Mouse (Mus musculus): ENCODE data around the gene Crim1. TPM values are rescaled to one million over a fixed set of nuclear protein-coding genes. Genes with fewer than 3 reads are reported as not detected.

Gene Crim1
- polyA plus RNA-seq, 1 experiment = 7.1 TPM

- Histone ChIP-seq H3ac (ENCODE audit: control insufficient read depth, insufficient read length, low read depth) (no peak overlapping the region), H3K79me2 (ENCODE audit: control insufficient read depth, insufficient read depth) (peaks cover 7% of the 10 kb centered on the region), H3K79me3 (ENCODE audit: low read depth) (peaks cover 2% of the 10 kb centered on the region), H3K36me3 (ENCODE audit: control insufficient read depth, insufficient read depth) (peaks cover 3% of the 10 kb centered on the region), H3K27me3 (ENCODE audit: control insufficient read depth, insufficient read depth, insufficient read length) (no peaks in the 10 kb centered on the region), H3K4me3 (ENCODE audit: insufficient read depth, poor library complexity, severe bottlenecking) (no peak overlapping the region)
- TF ChIP-seq USF1 (IDR thresholded peaks at IDR 0.05; ENCODE audit: low read depth) (no peak), CEBPB (IDR thresholded peaks at IDR 0.05; ENCODE audit: low read depth) (no peak), MYOD1 (IDR thresholded peaks at IDR 0.05; ENCODE audit: control insufficient read depth, insufficient read length, low read depth) (no peak), CTCF (IDR thresholded peaks at IDR 0.05; ENCODE audit: control insufficient read depth, insufficient read depth, insufficient read length) (no peak), FOSL1 (IDR thresholded peaks at IDR 0.05; ENCODE audit: insufficient read depth, low read length, poor library complexity, severe bottlenecking) (no peak), MAX (IDR thresholded peaks at IDR 0.05) (no peak), MYOG (IDR thresholded peaks at IDR 0.05; ENCODE audit: control insufficient read depth, extremely low read depth, insufficient read length) (no peak)
Measured at GRCm38 (mm10) chr17:78241238-78241637, 41.2 kb downstream of the Crim1 start.

DNA sequence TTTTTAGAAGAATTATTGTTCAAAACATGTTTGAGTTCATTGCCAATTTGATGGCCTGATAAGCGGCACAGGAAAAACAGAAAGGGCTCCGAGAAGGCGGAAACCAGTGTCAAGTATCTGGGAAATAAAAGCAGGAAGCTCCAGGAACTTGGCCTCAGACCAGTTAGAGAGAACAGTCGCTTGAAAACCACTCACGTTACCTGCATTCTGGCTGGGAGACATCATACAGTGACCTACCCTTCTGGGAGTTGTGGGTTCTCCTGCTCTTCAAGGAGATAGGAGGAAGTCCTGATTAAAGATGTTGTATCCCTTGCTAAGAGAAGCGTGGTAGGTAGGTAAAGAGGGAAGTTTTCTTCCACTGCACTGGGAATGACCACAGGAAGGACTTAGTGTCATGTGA lies 44.7 kb downstream of the Crim1 start:
- Histone ChIP-seq H3ac (ENCODE audit: control insufficient read depth, insufficient read length, low read depth) (no peak overlapping the region), H3K36me3 (ENCODE audit: control insufficient read depth, insufficient read depth) (no peaks in the 10 kb centered on the region), H3K4me3 (ENCODE audit: insufficient read depth, poor library complexity, severe bottlenecking) (no peak overlapping the region), H3K79me3 (ENCODE audit: low read depth) (peaks cover 2% of the 10 kb centered on the region), H3K27me3 (ENCODE audit: control insufficient read depth, insufficient read depth, insufficient read length) (no peaks in the 10 kb centered on the region), H3K79me2 (ENCODE audit: control insufficient read depth, insufficient read depth) (peaks cover 10% of the 10 kb centered on the region)
- TF ChIP-seq MYOG (IDR thresholded peaks at IDR 0.05; ENCODE audit: control insufficient read depth, extremely low read depth, insufficient read length) (no peak), CTCF (IDR thresholded peaks at IDR 0.05; ENCODE audit: control insufficient read depth, insufficient read depth, insufficient read length) (no peak), MYOD1 (IDR thresholded peaks at IDR 0.05; ENCODE audit: control insufficient read depth, insufficient read length, low read depth) (no peak), CEBPB (IDR thresholded peaks at IDR 0.05; ENCODE audit: low read depth) (no peak), MAX (IDR thresholded peaks at IDR 0.05) (no peak), FOSL1 (IDR thresholded peaks at IDR 0.05; ENCODE audit: insufficient read depth, low read length, poor library complexity, severe bottlenecking) (no peak), USF1 (IDR thresholded peaks at IDR 0.05; ENCODE audit: low read depth) (no peak)

GRCm38 (mm10) chr17:78245444-78245843 lies 45.4 kb downstream of the Crim1 start:
- Histone ChIP-seq H3K4me3 (ENCODE audit: insufficient read depth, poor library complexity, severe bottlenecking) (no peak overlapping the region), H3K79me2 (ENCODE audit: control insufficient read depth, insufficient read depth) (peaks cover 15% of the 10 kb centered on the region), H3ac (ENCODE audit: control insufficient read depth, insufficient read length, low read depth) (no peak overlapping the region), H3K36me3 (ENCODE audit: control insufficient read depth, insufficient read depth) (no peaks in the 10 kb centered on the region), H3K79me3 (ENCODE audit: low read depth) (peaks cover 2% of the 10 kb centered on the region), H3K27me3 (ENCODE audit: control insufficient read depth, insufficient read depth, insufficient read length) (no peaks in the 10 kb centered on the region)
- TF ChIP-seq CTCF (IDR thresholded peaks at IDR 0.05; ENCODE audit: control insufficient read depth, insufficient read depth, insufficient read length) = no peak
- no peak for TF ChIP-seq USF1 (IDR thresholded peaks at IDR 0.05; ENCODE audit: low read depth)
- no peak for TF ChIP-seq MYOG (IDR thresholded peaks at IDR 0.05; ENCODE audit: control insufficient read depth, extremely low read depth, insufficient read length)
- no peak for TF ChIP-seq MYOD1 (IDR thresholded peaks at IDR 0.05; ENCODE audit: control insufficient read depth, insufficient read length, low read depth)
- TF ChIP-seq FOSL1 (IDR thresholded peaks at IDR 0.05; ENCODE audit: insufficient read depth, low read length, poor library complexity, severe bottlenecking) = no peak
- no peak for TF ChIP-seq MAX (IDR thresholded peaks at IDR 0.05)
- TF ChIP-seq CEBPB (IDR thresholded peaks at IDR 0.05; ENCODE audit: low read depth) = no peak

DNA sequence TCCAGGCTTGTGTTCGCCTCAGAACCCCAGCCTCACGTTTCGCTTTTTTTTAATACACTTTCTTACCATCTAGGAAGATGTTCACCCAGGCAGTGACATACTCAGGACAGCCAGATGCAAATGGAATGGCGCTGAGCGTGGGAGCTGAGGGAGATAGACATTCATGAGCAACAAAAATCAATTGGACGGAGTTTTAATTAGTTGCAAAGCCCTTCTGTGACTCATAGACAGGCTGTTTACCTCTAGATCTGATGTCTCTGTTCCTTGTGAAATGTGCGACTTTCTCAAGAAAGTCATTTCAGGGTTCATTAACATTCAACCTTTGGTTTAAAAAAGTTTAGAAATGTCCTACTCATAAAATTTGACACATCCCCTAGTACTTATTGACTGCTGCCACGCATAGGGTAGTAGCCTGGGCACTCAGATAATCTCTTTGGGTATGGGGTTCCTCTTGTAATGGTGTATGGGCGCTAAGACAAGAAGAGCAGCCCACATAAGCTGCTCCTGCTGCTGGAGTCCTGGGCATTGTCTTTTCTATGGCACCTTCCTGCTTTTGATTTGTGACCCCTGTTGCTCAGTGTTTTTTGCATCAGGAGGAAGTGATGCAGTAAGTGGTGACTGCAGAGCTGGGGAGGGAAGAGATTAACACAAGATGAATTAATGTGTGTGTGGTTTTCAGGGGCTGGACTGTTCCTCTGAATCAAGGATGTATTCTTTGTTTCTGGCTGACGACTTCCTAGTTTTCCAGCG lies 46.8 kb downstream of the Crim1 start:
- TF ChIP-seq FOSL1 (IDR thresholded peaks at IDR 0.05; ENCODE audit: insufficient read depth, low read length, poor library complexity, severe bottlenecking) = no peak
- no peak for TF ChIP-seq USF1 (IDR thresholded peaks at IDR 0.05; ENCODE audit: low read depth)
- TF ChIP-seq MYOG (IDR thresholded peaks at IDR 0.05; ENCODE audit: control insufficient read depth, extremely low read depth, insufficient read length) = no peak
- TF ChIP-seq CEBPB (IDR thresholded peaks at IDR 0.05; ENCODE audit: low read depth) = no peak
- no peak for TF ChIP-seq MYOD1 (IDR thresholded peaks at IDR 0.05; ENCODE audit: control insufficient read depth, insufficient read length, low read depth)
- no peak for TF ChIP-seq CTCF (IDR thresholded peaks at IDR 0.05; ENCODE audit: control insufficient read depth, insufficient read depth, insufficient read length)
- TF ChIP-seq MAX (IDR thresholded peaks at IDR 0.05) = no peak
- no peaks in the 10 kb centered on the region for H3K27me3 ChIP-seq (ENCODE audit: control insufficient read depth, insufficient read depth, insufficient read length)
- no peaks in the 10 kb centered on the region for H3K36me3 ChIP-seq (ENCODE audit: control insufficient read depth, insufficient read depth)
- no peak overlapping the region for H3ac ChIP-seq (ENCODE audit: control insufficient read depth, insufficient read length, low read depth)
- no peak overlapping the region for H3K4me3 ChIP-seq (ENCODE audit: insufficient read depth, poor library complexity, severe bottlenecking)
- H3K79me2 ChIP-seq (ENCODE audit: control insufficient read depth, insufficient read depth) = peaks cover 8% of the 10 kb centered on the region
- peaks cover 2% of the 10 kb centered on the region for H3K79me3 ChIP-seq (ENCODE audit: low read depth)

DNA sequence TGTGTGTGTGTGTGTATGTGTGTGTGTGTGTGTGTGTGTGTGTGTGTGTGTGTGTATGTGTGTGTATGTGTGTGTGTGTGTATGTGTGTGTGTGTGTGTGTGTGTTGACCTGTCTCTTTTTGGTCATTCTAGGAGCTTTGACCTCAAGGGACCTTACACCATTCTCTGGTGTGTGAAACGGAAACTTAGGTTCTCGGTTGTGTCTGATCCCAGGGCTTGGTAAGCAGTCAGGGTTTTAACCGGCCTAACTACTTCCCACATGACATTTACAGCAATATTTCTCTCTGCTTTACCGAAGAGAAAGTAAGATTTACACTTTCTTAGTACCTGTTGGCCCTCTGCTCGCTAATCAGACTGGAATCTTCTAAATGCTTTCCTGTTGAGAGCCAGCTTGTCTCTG lies 48.1 kb downstream of the Crim1 start:
- H3K79me2 ChIP-seq (ENCODE audit: control insufficient read depth, insufficient read depth) = peaks cover 8% of the 10 kb centered on the region
- H3K36me3 ChIP-seq (ENCODE audit: control insufficient read depth, insufficient read depth) = no peaks in the 10 kb centered on the region
- no peaks in the 10 kb centered on the region for H3K27me3 ChIP-seq (ENCODE audit: control insufficient read depth, insufficient read depth, insufficient read length)
- no peak overlapping the region for H3K4me3 ChIP-seq (ENCODE audit: insufficient read depth, poor library complexity, severe bottlenecking)
- TF ChIP-seq MAX (IDR thresholded peaks at IDR 0.05) (no peak), CEBPB (IDR thresholded peaks at IDR 0.05; ENCODE audit: low read depth) (no peak), CTCF (IDR thresholded peaks at IDR 0.05; ENCODE audit: control insufficient read depth, insufficient read depth, insufficient read length) (no peak), MYOD1 (IDR thresholded peaks at IDR 0.05; ENCODE audit: control insufficient read depth, insufficient read length, low read depth) (no peak), USF1 (IDR thresholded peaks at IDR 0.05; ENCODE audit: low read depth) (no peak), FOSL1 (IDR thresholded peaks at IDR 0.05; ENCODE audit: insufficient read depth, low read length, poor library complexity, severe bottlenecking) (no peak), MYOG (IDR thresholded peaks at IDR 0.05; ENCODE audit: control insufficient read depth, extremely low read depth, insufficient read length) (no peak)
- no peak overlapping the region for H3ac ChIP-seq (ENCODE audit: control insufficient read depth, insufficient read length, low read depth)
- H3K79me3 ChIP-seq (ENCODE audit: low read depth) = peaks cover 2% of the 10 kb centered on the region

All from C2C12 (cell line).